Mouse (Mus musculus) ES-E14 (cell line): Measurements from ENCODE around the gene Tpo. TPM values are rescaled to one million over a fixed set of nuclear protein-coding genes. Genes with fewer than 3 reads are reported as not detected.

Experiments used
- DNase-seq: peaks from one replicate; pipeline ENCODE4 v3.0.0-alpha.2; 2013; ENCODE audit warnings: low read depth, low spot score
- H3K27ac ChIP-seq: 2 replicates; pipeline ENCODE4 v1.5.1; 2012; ENCODE audit warnings: low read depth, mild to moderate bottlenecking, low read length, moderate library complexity, mixed read lengths; ENCODE audit not compliant: poor library complexity, insufficient read depth, severe bottlenecking
- H3K36me3 ChIP-seq: 2 replicates; pipeline ENCODE4 v1.6.1; 2012; ENCODE audit warnings: mild to moderate bottlenecking, low read length, moderate library complexity, mixed read lengths; ENCODE audit not compliant: control insufficient read depth, poor library complexity, insufficient read depth, severe bottlenecking
- H3K4me1 ChIP-seq, 2 experiments: fragments of 150-350 bp in 1 of 2; sonication (generic) in 1 of 2; 2 replicates each; pipeline ENCODE4 v1.6.1; 2012; ENCODE audit warnings: low read length in 2 of 2, mild to moderate bottlenecking in 1 of 2, mixed read lengths in 1 of 2; ENCODE audit not compliant: control insufficient read depth in 2 of 2, insufficient read depth in 2 of 2, poor library complexity in 1 of 2
- H3K4me3 ChIP-seq, 2 experiments: fragments of 150-350 bp in 1 of 2; sonication (generic) in 1 of 2; 2 replicates each; pipeline ENCODE4 v1.5.1; 2012; ENCODE audit warnings: low read length in 2 of 2, low read depth in 1 of 2, mild to moderate bottlenecking in 1 of 2, mixed read lengths in 1 of 2; ENCODE audit not compliant: insufficient read depth in 1 of 2, poor library complexity in 1 of 2, severe bottlenecking in 1 of 2
- H3K9ac ChIP-seq: 2 replicates; pipeline ENCODE4 v1.6.1; 2012; ENCODE audit warnings: low read depth, mild to moderate bottlenecking, low read length, mixed read lengths; ENCODE audit not compliant: poor library complexity, insufficient read depth, severe bottlenecking
- H3K9me3 ChIP-seq: fragments of 150-350 bp; sonication (generic); 2 replicates; pipeline ENCODE4 v1.6.1; 2012; ENCODE audit warnings: low read depth, mild to moderate bottlenecking, low read length; ENCODE audit not compliant: control insufficient read depth, insufficient read depth
- CHD2 ChIP-seq: IDR thresholded peaks from 2 replicates; pipeline ENCODE4 v1.6.1; 2014; ENCODE audit warnings: mild to moderate bottlenecking, low read depth, low read length, inconsistent platforms
- HCFC1 ChIP-seq: IDR thresholded peaks from 2 replicates; pipeline ENCODE4 v1.6.1; 2012; ENCODE audit warnings: low read length, inconsistent platforms, borderline replicate concordance; ENCODE audit not compliant: insufficient read depth
- MAFK ChIP-seq: IDR thresholded peaks from 2 replicates; pipeline ENCODE4 v1.6.1; 2014; ENCODE audit warnings: mild to moderate bottlenecking, low read depth, low read length, inconsistent platforms; ENCODE audit not compliant: insufficient read depth
- ZC3H11A ChIP-seq: IDR thresholded peaks from 2 replicates; pipeline ENCODE4 v1.6.1; 2012; ENCODE audit warnings: low read depth, mild to moderate bottlenecking, inconsistent platforms, low read length, borderline replicate concordance
- ZNF384 ChIP-seq: IDR thresholded peaks from 2 replicates; pipeline ENCODE4 v1.6.1; 2012; ENCODE audit warnings: low read depth, low read length, inconsistent platforms
- in situ Hi-C, 2 experiments: fragments of 600-800 bp; cut with MboI; formaldehyde crosslinking; loops; one replicate each; pipeline ENCODE4 v1.15.1; 2025; ENCODE audit warnings: low sequenced_read_pairs in 2 of 2, inconsistent platforms in 1 of 2; ENCODE audit not compliant: unreplicated experiment in 2 of 2
- total RNA-seq: library from RNA; depleted of rRNA; stranded (reverse); fragments of 300-350 nt; gene quantifications from 2 replicates; pipeline ENCODE4 v1.2.3, GENCODE M21; 2012

Gene Tpo
- total RNA-seq, 1 experiment = 0.31 TPM

- H3K4me3 ChIP-seq = no peak overlapping the region
- no peak for DNase-seq
- H3K4me1 ChIP-seq = no peaks in the 10 kb centered on the region
- H3K9me3 ChIP-seq = no peaks in the 10 kb centered on the region
- TF ChIP-seq ZC3H11A = no peak
- no peak for TF ChIP-seq ZNF384
- no peak for TF ChIP-seq HCFC1
- TF ChIP-seq CHD2 = no peak
- no peak for TF ChIP-seq MAFK
- no peaks in the 10 kb centered on the region for H3K36me3 ChIP-seq
- in situ Hi-C loops = no loop called here
- no peak overlapping the region for H3K27ac ChIP-seq
- no peak overlapping the region for H3K9ac ChIP-seq
Observed at GRCm38 (mm10) chr12:30159788-30160187, 27.4 kb upstream of the Tpo start.

- DNase-seq = no peak
- no peaks in the 10 kb centered on the region for H3K9me3 ChIP-seq
- no peak overlapping the region for H3K9ac ChIP-seq
- no peak overlapping the region for H3K4me3 ChIP-seq
- no peaks in the 10 kb centered on the region for H3K4me1 ChIP-seq
- in situ Hi-C loops = no loop called here
- no peaks in the 10 kb centered on the region for H3K36me3 ChIP-seq
- H3K27ac ChIP-seq = no peak overlapping the region
- TF ChIP-seq ZC3H11A (no peak), MAFK (no peak), HCFC1 (no peak), CHD2 (no peak), ZNF384 (no peak)
Observed at GRCm38 (mm10) chr12:30154079-30154673, 21.8 kb upstream of the Tpo start.

- Histone ChIP-seq H3K36me3 (no peaks in the 10 kb centered on the region), H3K4me3 (no peak overlapping the region), H3K9ac (no peak overlapping the region), H3K27ac (no peak overlapping the region), H3K9me3 (no peaks in the 10 kb centered on the region), H3K4me1 (no peaks in the 10 kb centered on the region)
- in situ Hi-C loops = no loop called here
- peak; percentile 22 for DNase-seq
- no peak for TF ChIP-seq ZC3H11A
- TF ChIP-seq MAFK = no peak
- no peak for TF ChIP-seq CHD2
- TF ChIP-seq ZNF384 = no peak
- no peak for TF ChIP-seq HCFC1
Observed at GRCm38 (mm10) chr12:30142085-30142484, 9.7 kb upstream of the Tpo start.

DNA sequence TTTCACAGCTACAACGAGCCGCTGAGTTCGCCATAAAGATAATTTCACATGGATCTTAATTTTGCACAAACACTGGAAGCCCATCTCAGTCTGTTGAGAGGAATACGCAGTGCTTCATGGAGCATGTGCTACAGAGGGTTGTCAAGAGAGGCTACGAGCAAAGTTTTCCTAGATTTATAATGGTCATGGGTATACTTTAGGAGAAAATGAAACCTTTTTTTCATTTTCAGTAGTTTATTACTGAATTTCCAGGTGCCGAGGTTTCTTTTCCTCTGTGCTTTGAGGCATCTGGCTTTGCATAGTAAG is 3.1 kb downstream of the Tpo start:
- no peaks in the 10 kb centered on the region for H3K4me1 ChIP-seq
- no peak overlapping the region for H3K9ac ChIP-seq
- DNase-seq = no peak
- no peaks in the 10 kb centered on the region for H3K36me3 ChIP-seq
- no peaks in the 10 kb centered on the region for H3K9me3 ChIP-seq
- TF ChIP-seq ZNF384 (no peak), MAFK (no peak), CHD2 (no peak), HCFC1 (no peak), ZC3H11A (no peak)
- in situ Hi-C loops = no loop called here
- H3K4me3 ChIP-seq = no peak overlapping the region
- no peak overlapping the region for H3K27ac ChIP-seq
